Mouse (Mus musculus): ENCODE measurements around the gene Capn10.
"Not testable (repeated sequence)": the region's sequence is repeated elsewhere in the genome, so short reads cannot be mapped to it uniquely, and the experiment has no call there.

- TF ChIP-seq CTCF (IDR thresholded peaks at IDR 0.05; ENCODE audit: extremely low read depth, insufficient read length, insufficient replicate concordance, low read depth, low read length); POLR2A (IDR thresholded peaks at IDR 0.05; ENCODE audit: low read depth, low read length): not testable (repeated sequence)
Observed at GRCm38 (mm10) chr1:92970791-92971190, 36.6 kb downstream of the Capn10 start.

Data from small intestine, adult 2 months (tissue).